Mouse (Mus musculus) thymus, adult 2 months (tissue): ENCODE measurements around the gene Ccdc155.

ENCODE experiments used
- CTCF ChIP-seq: fragments of 200-500 bp; IDR thresholded peaks from 2 replicates; pipeline ENCODE4 v1.5.1; 2012; ENCODE audit warnings: mild to moderate bottlenecking, control low read depth, low read length, moderate library complexity, borderline replicate concordance; ENCODE audit not compliant: control insufficient read depth, poor library complexity, insufficient read depth; ENCODE audit errors: extremely low read depth
- POLR2A ChIP-seq: fragments of 200-500 bp; IDR thresholded peaks from 2 replicates; pipeline ENCODE4 v1.6.1; 2012; ENCODE audit warnings: mild to moderate bottlenecking, low read length, control low read depth, moderate library complexity; ENCODE audit not compliant: control insufficient read depth, poor library complexity, insufficient read depth; ENCODE audit errors: extremely low read depth

- TF ChIP-seq POLR2A: no peak
- no peak for TF ChIP-seq CTCF
These were observed 36.0 kb downstream of the Ccdc155 start for GRCm38 (mm10) chr7:45168656-45169055.
